Mouse (Mus musculus): ENCODE results near the gene Sh3bp2.
"Not testable (repeated sequence)": the region's sequence is repeated elsewhere in the genome, so short reads cannot be mapped to it uniquely, and the experiment has no call there.

The Sh3bp2 gene

GRCm38 (mm10) chr5:34572568-34572967, 46.9 kb downstream of the Sh3bp2 start:
- not testable (repeated sequence) for DNase-seq (ENCODE audit: low read depth)

DNA sequence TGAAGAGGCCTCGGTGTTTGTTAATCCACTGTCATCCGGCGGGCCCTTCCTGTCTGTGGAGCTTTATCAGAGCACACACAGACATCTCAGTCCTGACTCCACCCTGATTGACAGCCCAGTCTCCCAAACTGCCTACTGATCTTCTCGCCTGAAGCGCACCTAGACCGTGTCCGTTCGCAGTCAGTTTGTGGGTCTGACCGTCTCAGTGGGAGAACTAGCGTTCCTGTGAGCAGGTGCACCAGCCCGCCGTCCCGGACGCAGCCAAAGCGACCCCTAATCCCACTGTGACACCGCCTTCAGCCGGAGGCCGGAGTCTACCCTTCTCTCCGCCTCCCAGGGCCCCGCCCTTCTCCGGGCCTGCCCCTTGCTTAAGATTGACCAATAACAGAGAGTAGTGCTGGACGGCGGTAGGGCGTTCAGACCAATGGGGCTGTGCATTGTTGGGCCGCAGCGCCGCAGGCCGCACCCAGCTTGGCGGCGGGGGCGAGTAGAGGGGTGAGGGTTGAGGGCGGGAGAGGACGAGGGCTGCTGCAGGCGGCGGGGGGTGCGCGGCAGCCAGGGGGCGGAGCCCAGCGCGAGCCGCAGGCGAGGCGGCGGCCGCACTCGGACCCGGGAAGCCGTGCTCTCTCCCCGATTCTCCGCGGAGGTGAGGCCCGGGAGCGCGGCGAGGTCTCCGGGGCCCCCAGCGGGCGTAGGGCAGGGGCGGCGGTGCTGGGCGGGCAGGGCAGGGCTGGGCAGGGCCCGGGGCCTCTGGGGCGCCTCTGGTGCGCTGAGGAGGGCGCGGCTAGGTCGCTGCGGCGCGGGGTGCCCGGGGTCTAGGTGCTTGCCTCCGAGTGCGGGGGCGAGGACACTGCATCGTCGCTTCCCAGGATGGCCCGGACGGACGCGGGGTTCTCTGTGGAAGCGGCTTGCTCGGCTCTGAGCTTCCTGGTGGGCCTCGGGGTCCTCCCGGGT, 47.9 kb downstream of the Sh3bp2 start, which contains the start of gene Add1:
Gene Add1, plus strand, starts transcription at position 397 of the 954 bp plus-strand sequence.
- peak; percentile 96 for DNase-seq (ENCODE audit: low read depth)

GRCm38 (mm10) chr5:34574721-34575120, 49.1 kb downstream of the Sh3bp2 start:
- no peak for DNase-seq (ENCODE audit: low read depth)

DNA sequence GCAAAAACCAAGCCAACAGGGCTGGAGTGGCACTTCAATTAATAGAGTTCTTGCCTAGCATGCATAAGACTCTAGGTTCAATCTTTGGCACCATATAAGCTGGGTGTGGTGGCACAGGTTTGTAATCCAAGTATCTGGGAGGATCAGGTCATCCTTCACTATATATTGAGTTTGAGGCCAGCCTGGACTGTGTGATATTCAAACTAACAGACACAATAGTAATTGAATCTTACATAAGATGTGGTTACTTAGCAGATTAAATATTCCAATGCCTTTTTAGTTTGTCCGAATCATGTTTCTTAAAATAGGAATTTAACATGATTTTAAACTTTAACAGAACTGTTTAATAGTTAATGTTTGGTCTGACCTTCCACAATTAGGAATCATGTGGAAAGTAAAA, 50.6 kb downstream of the Sh3bp2 start:
- DNase-seq (ENCODE audit: low read depth), result no peak

- DNase-seq (ENCODE audit: low read depth), result no peak
Observed at GRCm38 (mm10) chr5:34578038-34578655, 52.5 kb downstream of the Sh3bp2 start.

GRCm38 (mm10) chr5:34579377-34579776, 53.7 kb downstream of the Sh3bp2 start:
- DNase-seq (ENCODE audit: low read depth), result no peak

- peak; percentile 69 for DNase-seq (ENCODE audit: low read depth)
Observed at GRCm38 (mm10) chr5:34581671-34582313, 56.2 kb downstream of the Sh3bp2 start.

- DNase-seq (ENCODE audit: low read depth), result no peak
Observed at GRCm38 (mm10) chr5:34582314-34582675, 56.7 kb downstream of the Sh3bp2 start.

- no peak for DNase-seq (ENCODE audit: low read depth)
Observed at GRCm38 (mm10) chr5:34585216-34585615, 59.6 kb downstream of the Sh3bp2 start.

GRCm38 (mm10) chr5:34587881-34588280, 62.2 kb downstream of the Sh3bp2 start:
- no peak for DNase-seq (ENCODE audit: low read depth)

GRCm38 (mm10) chr5:34590059-34590458, 64.4 kb downstream of the Sh3bp2 start:
- DNase-seq (ENCODE audit: low read depth), result no peak

- no peak for DNase-seq (ENCODE audit: low read depth)
Observed at GRCm38 (mm10) chr5:34590702-34591101, 65.1 kb downstream of the Sh3bp2 start.

DNA sequence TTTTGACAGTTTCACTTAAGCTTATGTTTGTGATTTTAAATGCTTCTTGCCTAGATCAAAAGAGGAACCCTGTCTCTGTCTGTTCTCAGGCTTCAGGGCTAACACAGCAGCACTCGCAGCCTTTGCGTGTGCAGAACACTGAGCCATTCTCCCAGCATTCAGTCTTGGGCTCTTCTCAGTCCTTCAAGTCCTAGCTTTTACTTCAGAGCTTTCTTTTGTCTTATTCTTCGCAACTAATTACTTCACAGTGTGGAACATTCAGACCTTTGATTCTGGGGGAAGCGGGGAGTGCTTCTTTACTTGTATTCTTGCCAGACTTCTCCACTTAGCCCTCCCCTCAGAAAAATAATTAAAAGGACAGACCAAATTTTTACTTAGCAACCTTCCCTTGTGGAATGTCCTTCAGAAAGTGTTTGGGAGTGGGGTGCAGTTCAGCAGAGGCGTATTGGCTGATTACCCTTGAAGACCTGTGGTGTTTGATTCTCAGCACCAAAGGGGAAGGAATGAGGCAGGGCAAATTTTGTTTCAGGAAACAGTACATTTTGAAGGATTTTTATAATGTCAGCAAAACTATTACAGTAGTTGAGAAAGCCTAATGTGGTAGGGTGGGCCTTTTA, 65.9 kb downstream of the Sh3bp2 start:
- DNase-seq (ENCODE audit: low read depth), result no peak

- not testable (repeated sequence) for DNase-seq (ENCODE audit: low read depth)
Observed at GRCm38 (mm10) chr5:34592224-34592623, 66.6 kb downstream of the Sh3bp2 start.

DNA sequence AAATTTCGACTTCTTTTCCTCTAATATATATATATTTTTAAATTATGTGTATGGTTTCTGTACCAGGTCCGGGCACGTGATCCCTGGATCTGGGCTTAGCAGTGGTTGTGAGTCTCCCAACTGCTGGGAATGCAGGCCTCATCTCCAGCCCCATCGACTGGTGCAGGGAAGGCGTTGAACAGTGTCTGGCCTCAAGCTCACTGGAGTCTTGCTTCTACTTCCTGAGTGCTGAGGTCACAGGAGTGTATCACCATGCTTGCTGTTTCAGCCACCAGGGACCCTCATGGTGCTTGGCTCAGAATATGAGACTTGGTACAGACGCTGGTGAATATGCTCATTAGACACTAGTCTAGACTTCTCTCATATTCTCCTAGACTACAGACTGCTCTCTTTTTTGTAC, 67.0 kb downstream of the Sh3bp2 start:
- DNase-seq (ENCODE audit: low read depth), result no peak

DNA sequence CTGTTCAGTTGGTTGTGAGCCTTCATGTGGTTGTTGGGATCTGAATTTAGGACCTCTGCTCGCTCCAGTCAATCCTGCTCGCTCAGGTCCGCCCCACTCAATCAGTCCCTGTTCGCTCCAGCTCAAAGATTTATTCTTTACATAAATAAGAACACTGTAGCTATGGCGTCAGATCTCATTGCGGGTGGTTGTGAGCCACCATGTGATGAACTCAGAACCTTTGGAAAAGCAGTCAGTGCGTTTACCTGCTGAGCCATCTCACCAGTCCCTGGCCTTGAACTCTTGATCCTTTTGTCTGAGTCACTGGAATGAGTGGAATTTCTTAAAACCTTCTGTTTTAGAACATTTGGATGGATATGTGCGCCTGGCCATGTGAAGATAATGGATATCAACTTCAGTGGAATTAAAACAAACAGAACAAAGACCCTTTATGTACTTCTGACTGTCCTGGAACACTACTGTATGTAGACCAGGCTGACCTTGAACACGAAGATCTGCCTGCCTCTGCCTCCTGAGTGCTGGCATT, 67.6 kb downstream of the Sh3bp2 start:
- DNase-seq (ENCODE audit: low read depth), result no peak

GRCm38 (mm10) chr5:34604576-34604975, 78.9 kb downstream of the Sh3bp2 start:
- no peak for DNase-seq (ENCODE audit: low read depth)

GRCm38 (mm10) chr5:34607100-34607880, 81.7 kb downstream of the Sh3bp2 start:
- DNase-seq (ENCODE audit: low read depth), result peak; percentile 57

DNA sequence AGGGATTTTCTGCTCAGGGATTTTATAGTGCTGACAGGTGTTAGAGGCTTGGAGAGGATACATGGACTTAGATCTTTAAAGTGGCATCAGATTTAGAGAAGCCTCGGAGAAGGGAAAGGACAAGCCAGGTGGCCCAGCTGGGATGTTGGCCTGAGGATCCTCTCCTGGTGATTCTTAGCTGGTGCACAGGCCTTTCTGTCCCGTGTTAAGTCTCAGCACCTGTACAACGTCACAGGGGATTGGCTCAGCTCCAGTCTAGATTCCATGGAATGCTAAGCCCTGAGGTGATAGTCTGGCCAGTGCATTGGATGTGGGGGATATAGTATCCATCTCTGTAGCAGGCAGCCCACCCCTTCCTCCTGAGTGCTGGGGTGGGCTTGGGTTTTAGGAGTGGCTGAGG, 82.6 kb downstream of the Sh3bp2 start:
- no peak for DNase-seq (ENCODE audit: low read depth)

DNA sequence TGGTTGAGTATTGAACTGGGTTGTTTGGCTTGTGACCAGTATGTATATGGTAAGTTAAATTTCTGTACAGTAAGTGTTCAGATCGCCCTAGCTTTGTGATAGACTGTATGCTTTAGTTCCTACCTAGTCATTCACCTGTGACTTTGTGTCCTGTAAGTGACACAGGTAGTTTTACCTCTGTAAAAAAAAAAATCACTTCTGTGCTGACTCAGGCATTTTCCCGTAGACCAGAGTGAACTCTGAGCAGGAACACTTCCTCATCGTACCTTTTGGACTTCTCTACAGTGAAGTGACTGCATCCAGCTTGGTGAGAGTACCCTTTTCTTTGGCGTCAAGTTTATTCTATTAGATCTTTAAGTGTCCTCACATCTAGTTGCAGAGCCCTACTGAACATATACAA, 84.3 kb downstream of the Sh3bp2 start:
- no peak for DNase-seq (ENCODE audit: low read depth)

Measured in fibroblast of lung, adult 2 months (primary cell).